Mouse (Mus musculus): ENCODE measurements around the gene Armcx1. TPM values are rescaled to one million over a fixed set of nuclear protein-coding genes. Genes with fewer than 3 reads are reported as not detected.
"Not testable (repeated sequence)": the region's sequence is repeated elsewhere in the genome, so short reads cannot be mapped to it uniquely, and the experiment has no call there.

Gene Armcx1
- total and polyA plus RNA-seq, 2 experiments from 2014 or later: 13.9 to 22.7 TPM

DNA sequence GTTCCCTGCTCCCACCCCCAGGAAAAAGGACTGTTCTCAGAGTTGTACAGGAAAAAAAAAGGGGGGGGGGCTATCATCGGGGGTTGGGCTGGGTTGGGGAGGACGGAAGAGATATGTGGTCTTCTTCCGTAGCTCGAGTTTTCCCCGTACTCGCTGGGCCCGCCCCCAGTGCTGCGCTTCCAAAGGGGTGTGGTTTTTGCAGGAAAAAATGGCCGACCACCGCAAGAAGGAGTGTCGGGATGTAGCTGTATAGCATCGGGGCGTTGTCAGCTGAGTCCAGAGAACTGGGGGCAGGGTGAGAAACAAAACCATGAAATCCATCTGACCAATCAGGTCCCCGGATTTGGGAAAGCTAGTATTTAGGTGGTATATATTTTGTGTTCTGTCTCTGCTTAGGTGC lies 761 bp downstream of the Armcx1 start:
- Histone ChIP-seq H3K9ac (replicated peaks; ENCODE audit: low read depth, low read length) (peak overlapping the region; percentile 67), H3K4me1 (ENCODE audit: control insufficient read depth, insufficient read depth) (no peaks in the 10 kb centered on the region), H3K27ac (ENCODE audit: low read depth) (peak overlapping the region; percentile 91), H3K4me3 (ENCODE audit: low read depth, low read length) (peak overlapping the region; percentile 62), H3K27me3 (ENCODE audit: control insufficient read depth, insufficient read depth, low read length) (no peaks in the 10 kb centered on the region), H3K9me3 (replicated peaks; ENCODE audit: control insufficient read depth, low read length) (no peaks in the 10 kb centered on the region), H3K4me2 (ENCODE audit: low read depth, low read length) (peak overlapping the region; percentile 62), H3K36me3 (replicated peaks; ENCODE audit: control insufficient read depth, insufficient read depth, low read length) (peaks cover 12% of the 10 kb centered on the region)
- peak; percentile 63 for DNase-seq (ENCODE audit: low spot score)
- TF ChIP-seq EP300 (IDR thresholded peaks at IDR 0.05; ENCODE audit: low read depth) (no peak), CTCF (IDR thresholded peaks at IDR 0.05; ENCODE audit: low read depth) (no peak)
- WGBS: 20% methylated on average over 14 of the region's 14 CpGs
- ATAC-seq (ENCODE audit: insufficient read depth, low read depth): peak; percentile 81

GRCm38 (mm10) chrX:134723762-134724161 lies 6.0 kb downstream of the Armcx1 start:
- H3K9ac ChIP-seq (replicated peaks; ENCODE audit: low read depth, low read length); ATAC-seq (ENCODE audit: insufficient read depth, low read depth); H3K4me1 ChIP-seq (ENCODE audit: control insufficient read depth, insufficient read depth); H3K27me3 ChIP-seq (ENCODE audit: control insufficient read depth, insufficient read depth, low read length); H3K9me3 ChIP-seq (replicated peaks; ENCODE audit: control insufficient read depth, low read length); H3K4me2 ChIP-seq (ENCODE audit: low read depth, low read length); H3K27ac ChIP-seq (ENCODE audit: low read depth); H3K4me3 ChIP-seq (ENCODE audit: low read depth, low read length); DNase-seq (ENCODE audit: low spot score): not testable (repeated sequence)
- 59% methylated on average over 1 of the region's 2 CpGs for WGBS
- H3K36me3 ChIP-seq (replicated peaks; ENCODE audit: control insufficient read depth, insufficient read depth, low read length): peaks cover 12% of the 10 kb centered on the region

GRCm38 (mm10) chrX:134729778-134730177 lies 12.0 kb downstream of the Armcx1 start:
- ATAC-seq (ENCODE audit: insufficient read depth, low read depth) (no peak), DNase-seq (ENCODE audit: low spot score) (peak; percentile 29)
- Histone ChIP-seq H3K9ac (replicated peaks; ENCODE audit: low read depth, low read length) (no peak overlapping the region), H3K4me2 (ENCODE audit: low read depth, low read length) (no peak overlapping the region), H3K4me3 (ENCODE audit: low read depth, low read length) (no peak overlapping the region), H3K4me1 (ENCODE audit: control insufficient read depth, insufficient read depth) (no peaks in the 10 kb centered on the region), H3K27ac (ENCODE audit: low read depth) (peak overlapping the region; percentile 30; the same call in 1 of the 2 replicates), H3K36me3 (replicated peaks; ENCODE audit: control insufficient read depth, insufficient read depth, low read length) (no peaks in the 10 kb centered on the region), H3K9me3 (replicated peaks; ENCODE audit: control insufficient read depth, low read length) (no peaks in the 10 kb centered on the region), H3K27me3 (ENCODE audit: control insufficient read depth, insufficient read depth, low read length) (no peaks in the 10 kb centered on the region)
- 32% methylated on average over 4 of the region's 4 CpGs for WGBS
- TF ChIP-seq EP300 (IDR thresholded peaks at IDR 0.05; ENCODE audit: low read depth) (no peak), CTCF (IDR thresholded peaks at IDR 0.05; ENCODE audit: low read depth) (peak; percentile 68)

- Histone ChIP-seq H3K27ac (ENCODE audit: low read depth) (no peak overlapping the region), H3K27me3 (ENCODE audit: control insufficient read depth, insufficient read depth, low read length) (no peaks in the 10 kb centered on the region), H3K4me1 (ENCODE audit: control insufficient read depth, insufficient read depth) (no peaks in the 10 kb centered on the region), H3K36me3 (replicated peaks; ENCODE audit: control insufficient read depth, insufficient read depth, low read length) (no peaks in the 10 kb centered on the region), H3K4me3 (ENCODE audit: low read depth, low read length) (no peak overlapping the region), H3K9me3 (replicated peaks; ENCODE audit: control insufficient read depth, low read length) (no peaks in the 10 kb centered on the region), H3K9ac (replicated peaks; ENCODE audit: low read depth, low read length) (no peak overlapping the region), H3K4me2 (ENCODE audit: low read depth, low read length) (no peak overlapping the region)
- ATAC-seq (ENCODE audit: insufficient read depth, low read depth): no peak
- no peak for TF ChIP-seq EP300 (IDR thresholded peaks at IDR 0.05; ENCODE audit: low read depth)
- no peak for TF ChIP-seq CTCF (IDR thresholded peaks at IDR 0.05; ENCODE audit: low read depth)
- 93% methylated on average over 1 of the region's 1 CpGs for WGBS
- DNase-seq (ENCODE audit: low spot score): no peak
These were observed 20.0 kb downstream of the Armcx1 start for GRCm38 (mm10) chrX:134737796-134738195.

DNA sequence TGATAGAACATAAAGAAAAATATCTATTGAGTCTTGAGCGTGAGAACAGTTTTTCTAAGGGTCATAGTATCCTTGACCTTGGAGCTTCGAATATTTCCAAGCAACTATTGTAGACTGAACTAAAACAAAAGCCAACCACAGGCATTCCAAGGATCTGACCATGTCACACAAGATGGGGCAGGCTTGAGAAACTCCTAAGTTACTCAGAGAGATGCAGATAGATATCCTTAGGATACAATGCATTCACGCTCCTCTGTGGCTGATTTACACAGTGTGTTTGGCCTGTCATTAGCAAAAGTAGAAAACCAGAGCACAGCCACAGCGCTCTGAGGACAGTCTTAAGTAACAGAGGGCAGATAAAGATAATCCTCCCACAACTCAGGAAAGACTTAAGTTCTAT lies 21.4 kb downstream of the Armcx1 start:
- Histone ChIP-seq H3K9me3 (replicated peaks; ENCODE audit: control insufficient read depth, low read length) (no peaks in the 10 kb centered on the region), H3K27ac (ENCODE audit: low read depth) (no peak overlapping the region), H3K9ac (replicated peaks; ENCODE audit: low read depth, low read length) (no peak overlapping the region), H3K4me3 (ENCODE audit: low read depth, low read length) (no peak overlapping the region), H3K4me2 (ENCODE audit: low read depth, low read length) (no peak overlapping the region), H3K27me3 (ENCODE audit: control insufficient read depth, insufficient read depth, low read length) (no peaks in the 10 kb centered on the region), H3K36me3 (replicated peaks; ENCODE audit: control insufficient read depth, insufficient read depth, low read length) (no peaks in the 10 kb centered on the region), H3K4me1 (ENCODE audit: control insufficient read depth, insufficient read depth) (no peaks in the 10 kb centered on the region)
- TF ChIP-seq CTCF (IDR thresholded peaks at IDR 0.05; ENCODE audit: low read depth): no peak
- no peak for TF ChIP-seq EP300 (IDR thresholded peaks at IDR 0.05; ENCODE audit: low read depth)
- no peak for ATAC-seq (ENCODE audit: insufficient read depth, low read depth)
- WGBS: 42% methylated on average over 4 of the region's 4 CpGs
- no peak for DNase-seq (ENCODE audit: low spot score)

DNA sequence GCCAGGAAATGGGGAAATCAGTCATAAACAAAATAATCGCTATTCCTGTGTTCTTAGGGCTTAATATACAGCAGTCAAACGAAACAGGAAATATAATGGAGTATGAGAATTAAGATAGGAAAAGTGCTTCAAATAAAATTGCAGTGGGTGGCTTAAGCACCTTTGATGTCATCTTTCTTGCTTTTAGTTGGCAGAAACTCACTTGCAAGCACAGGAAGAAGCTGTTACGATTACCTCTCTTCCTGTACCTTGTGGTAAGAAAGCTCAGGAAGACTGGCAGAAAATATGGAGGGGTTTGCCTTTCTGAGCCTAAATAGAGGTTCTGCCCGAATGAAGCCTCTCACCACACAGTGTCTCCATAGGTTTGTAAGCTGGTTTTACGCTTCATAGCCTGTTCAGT lies 24.1 kb downstream of the Armcx1 start:
- no peak overlapping the region for H3K9ac ChIP-seq (replicated peaks; ENCODE audit: low read depth, low read length)
- ATAC-seq (ENCODE audit: insufficient read depth, low read depth) (no peak), DNase-seq (ENCODE audit: low spot score) (no peak)
- H3K27me3 ChIP-seq (ENCODE audit: control insufficient read depth, insufficient read depth, low read length): no peaks in the 10 kb centered on the region
- H3K4me3 ChIP-seq (ENCODE audit: low read depth, low read length): no peak overlapping the region
- no peak overlapping the region for H3K27ac ChIP-seq (ENCODE audit: low read depth)
- WGBS: 55% methylated on average over 5 of the region's 5 CpGs
- H3K36me3 ChIP-seq (replicated peaks; ENCODE audit: control insufficient read depth, insufficient read depth, low read length): no peaks in the 10 kb centered on the region
- TF ChIP-seq EP300 (IDR thresholded peaks at IDR 0.05; ENCODE audit: low read depth): no peak
- no peak for TF ChIP-seq CTCF (IDR thresholded peaks at IDR 0.05; ENCODE audit: low read depth)
- H3K4me2 ChIP-seq (ENCODE audit: low read depth, low read length): no peak overlapping the region
- no peaks in the 10 kb centered on the region for H3K9me3 ChIP-seq (replicated peaks; ENCODE audit: control insufficient read depth, low read length)
- H3K4me1 ChIP-seq (ENCODE audit: control insufficient read depth, insufficient read depth): no peaks in the 10 kb centered on the region

Measured in heart, postnatal 0 days (tissue).